Mouse (Mus musculus): ENCODE measurements around the gene Mrpl20.

DNA sequence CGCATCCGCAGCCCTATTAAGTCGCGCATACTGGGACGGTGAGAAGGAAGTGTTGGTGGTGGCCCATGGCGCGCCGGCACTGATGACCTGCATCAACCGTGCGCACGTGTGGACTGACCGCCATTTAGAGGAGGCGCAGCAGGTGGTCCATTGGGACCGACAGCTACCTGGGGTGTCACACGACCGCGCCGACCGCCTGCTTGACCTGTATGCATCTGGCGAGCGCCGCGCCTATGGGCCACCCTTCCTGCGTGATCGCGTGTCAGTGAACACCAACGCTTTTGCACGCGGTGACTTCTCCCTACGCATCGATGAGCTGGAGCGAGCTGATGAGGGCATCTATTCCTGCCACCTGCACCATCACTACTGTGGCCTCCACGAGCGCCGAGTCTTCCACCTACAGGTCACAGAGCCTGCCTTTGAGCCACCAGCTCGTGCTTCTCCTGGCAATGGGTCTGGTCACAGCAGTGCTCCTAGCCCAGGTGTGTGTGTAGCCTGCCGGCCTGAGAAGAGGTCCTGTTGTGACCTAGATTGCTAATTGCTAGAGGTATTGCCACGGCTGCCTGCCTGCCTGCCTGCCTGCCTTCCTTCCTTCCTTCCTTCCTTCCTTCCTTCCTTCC, 39.1 kb downstream of the Mrpl20 start:
- TF ChIP-seq CTCF (IDR thresholded peaks at IDR 0.05; ENCODE audit: low read depth, low read length) (no peak), GATA1 (IDR thresholded peaks at IDR 0.05; ENCODE audit: borderline replicate concordance, low read length) (no peak), TAL1 (conservative IDR thresholded peaks at IDR 0.05; ENCODE audit: low read depth, low read length) (no peak)
